Mouse (Mus musculus) G1E (cell line): ENCODE measurements at regions not wholly inside any gene's neighbourhood (a gene's known extent, or its start where the extent isn't known, plus 50 kb on each side); places are given as distances from the start of the nearest gene placed in this dataset.

ENCODE experiments used
- CTCF ChIP-seq: IDR thresholded peaks from 2 replicates; pipeline ENCODE4 v1.5.1; 2012; ENCODE audit warnings: low read depth, low read length, inconsistent platforms, mixed read lengths
- GATA1 ChIP-seq: IDR thresholded peaks from 2 replicates; pipeline ENCODE4 v1.6.1; 2012; ENCODE audit warnings: borderline replicate concordance, low read length, inconsistent platforms, mixed read lengths
- GATA2 ChIP-seq: IDR thresholded peaks from 2 replicates; pipeline ENCODE4 v1.6.1; 2012; ENCODE audit warnings: low read depth, low read length, inconsistent platforms, borderline replicate concordance
- POLR2AphosphoS5 ChIP-seq: IDR thresholded peaks from 2 replicates; pipeline ENCODE4 v1.6.1; 2012; ENCODE audit warnings: low read depth, low read length, inconsistent platforms; ENCODE audit not compliant: insufficient replicate concordance
- TAL1 ChIP-seq: conservative IDR thresholded peaks from 2 replicates; pipeline ENCODE4 v1.6.1; 2012; ENCODE audit warnings: low read depth, low read length, inconsistent platforms, mixed read lengths

GRCm38 (mm10) chr16:76827674-76828441 is 185.6 kb upstream of the Usp25 start:
- TF ChIP-seq CTCF (no peak), GATA1 (no peak), TAL1 (no peak), POLR2AphosphoS5 (no peak), GATA2 (no peak)
